Mouse (Mus musculus) limb, embryonic 14.5 days (tissue): ENCODE data around the gene Gpx4. TPM values are rescaled to one million over a fixed set of nuclear protein-coding genes. Genes with fewer than 3 reads are reported as not detected.

Experiments
- ATAC-seq: fragments of 200-750 bp; cut with Nextera tagmentation; 2 replicates; pipeline ENCODE4 v1.8.0; 2017; ENCODE audit warnings: low read depth, moderate number of reproducible peaks, moderate TSS enrichment; ENCODE audit not compliant: low FRiP score
- DNase-seq: peaks from one replicate; pipeline ENCODE4 v3.0.0-alpha.2; 2015; ENCODE audit warnings: low spot score
- H3K27ac ChIP-seq: fragments of 300-500 bp; sonication (generic); replicated peaks from 2 replicates; pipeline ENCODE4 v1.5.1; 2014; ENCODE audit warnings: low read depth, mild to moderate bottlenecking, low read length, moderate library complexity, mixed read lengths
- H3K27me3 ChIP-seq: fragments of 300-500 bp; sonication (generic); 2 replicates; pipeline ENCODE4 v1.6.1; 2014; ENCODE audit warnings: low read length, mixed read lengths; ENCODE audit not compliant: control insufficient read depth, insufficient read depth
- H3K36me3 ChIP-seq: fragments of 300-500 bp; sonication (generic); 2 replicates; pipeline ENCODE4 v1.6.1; 2014; ENCODE audit warnings: mild to moderate bottlenecking, low read length, moderate library complexity, mixed read lengths; ENCODE audit not compliant: control insufficient read depth, insufficient read depth
- H3K4me1 ChIP-seq: fragments of 300-500 bp; sonication (generic); 2 replicates; pipeline ENCODE4 v1.6.1; 2014; ENCODE audit warnings: antibody characterized with exemption, low read length, mixed read lengths; ENCODE audit not compliant: control insufficient read depth, insufficient read depth
- H3K4me2 ChIP-seq: fragments of 300-500 bp; sonication (generic); replicated peaks from 2 replicates; pipeline ENCODE4 v1.6.1; 2014; ENCODE audit warnings: low read depth, mild to moderate bottlenecking, low read length, moderate library complexity; ENCODE audit not compliant: severe bottlenecking
- H3K4me3 ChIP-seq: fragments of 300-500 bp; sonication (generic); replicated peaks from 2 replicates; pipeline ENCODE4 v1.5.1; 2014; ENCODE audit warnings: low read length
- H3K9ac ChIP-seq: fragments of 300-500 bp; sonication (generic); 2 replicates; pipeline ENCODE4 v1.6.1; 2014; ENCODE audit warnings: mild to moderate bottlenecking, low read depth, low read length, moderate library complexity; ENCODE audit not compliant: severe bottlenecking
- H3K9me3 ChIP-seq: fragments of 300-500 bp; sonication (generic); 2 replicates; pipeline ENCODE4 v1.6.1; 2016; ENCODE audit warnings: low read length; ENCODE audit not compliant: control insufficient read depth
- POLR2A ChIP-seq: fragments of 200-500 bp; IDR thresholded peaks from 2 replicates; pipeline ENCODE4 v1.8.0; 2012; ENCODE audit warnings: inconsistent platforms, mild to moderate bottlenecking, moderate library complexity, borderline replicate concordance; ENCODE audit not compliant: insufficient read depth, insufficient read length; ENCODE audit errors: extremely low read depth
- WGBS: fragments of 180-500 bp; shearing (Covaris S2); extraction: QIAGEN DNeasy Blood & Tissue Kit; methylation state at CpG from one replicate; pipeline ENCODE4 v1.1.7; 2014; 5-methylcytosine and 5-hydroxymethylcytosine counted together
- polyA plus RNA-seq, 2 experiments: library from polyadenylated mRNA; depleted of rRNA in 1 of 2; stranded (reverse) in 1 of 2; unstranded in 1 of 2; fragments of >200 nt; fragmentation: Nextera tagmentation in 1 of 2; extraction: Ambion mirVana in 1 of 2; gene quantifications; 2 replicates each; pipeline versions ENCODE4 v1.2.1 to v1.2.3; 2012 to 2014

The Gpx4 gene
- polyA plus RNA-seq, 2 experiments: 379 to 493 TPM

DNA sequence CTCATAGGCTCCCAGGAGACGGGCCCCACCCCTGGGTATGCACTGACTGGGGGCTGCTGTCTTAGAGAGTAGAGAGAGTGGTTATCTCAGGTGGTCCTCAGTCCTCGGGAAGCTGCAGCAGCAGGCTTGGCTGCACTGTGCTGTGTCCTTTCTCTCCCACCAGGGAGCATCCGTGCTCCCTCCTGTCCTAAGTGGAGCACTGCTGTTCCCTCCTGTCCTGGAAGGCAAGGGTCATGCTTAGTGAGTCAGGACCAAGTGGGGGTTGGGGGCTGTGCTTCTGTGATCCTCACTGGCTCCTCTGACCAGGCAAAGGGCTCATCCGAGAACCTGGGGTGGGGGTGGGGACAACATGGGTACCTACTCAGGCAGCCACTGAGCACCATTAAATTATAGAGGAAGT, 42.2 kb downstream of the Gpx4 start:
- Histone ChIP-seq H3K27ac (no peak overlapping the region), H3K9me3 (no peaks in the 10 kb centered on the region), H3K27me3 (no peaks in the 10 kb centered on the region), H3K4me1 (no peaks in the 10 kb centered on the region), H3K36me3 (peaks cover 10% of the 10 kb centered on the region), H3K4me2 (no peak overlapping the region), H3K4me3 (no peak overlapping the region), H3K9ac (no peak overlapping the region)
- TF ChIP-seq POLR2A: no peak
- DNase-seq (no peak), ATAC-seq (no peak)
- 46% methylated on average over 4 of the region's 4 CpGs for WGBS

DNA sequence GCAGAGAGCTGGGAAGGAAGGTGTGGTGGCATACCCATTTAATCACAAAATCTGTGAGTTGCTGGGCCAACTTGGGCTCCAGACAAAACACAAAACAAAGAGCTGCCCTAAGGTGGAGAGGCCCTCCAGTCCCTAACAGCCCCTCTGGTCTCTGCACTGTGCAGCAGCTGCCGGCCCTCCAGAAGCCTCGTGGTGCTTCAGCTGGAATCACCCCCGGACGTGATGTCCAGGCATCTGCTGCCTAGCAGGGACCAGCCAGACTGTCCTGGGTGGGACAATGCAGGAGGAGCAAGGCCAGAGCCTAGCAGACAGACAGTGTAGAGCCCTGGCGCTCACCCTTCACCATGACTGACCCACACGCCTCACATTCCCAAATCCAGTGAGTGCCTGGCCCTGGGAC, 44.6 kb downstream of the Gpx4 start:
- DNase-seq: no peak
- no peak for TF ChIP-seq POLR2A
- Histone ChIP-seq H3K27me3 (no peaks in the 10 kb centered on the region), H3K9ac (no peak overlapping the region), H3K4me1 (no peaks in the 10 kb centered on the region), H3K4me2 (no peak overlapping the region), H3K4me3 (no peak overlapping the region), H3K27ac (no peak overlapping the region), H3K36me3 (no peaks in the 10 kb centered on the region; the same call in 1 of the 2 replicates), H3K9me3 (no peaks in the 10 kb centered on the region)
- no peak for ATAC-seq
- 95% methylated on average over 6 of the region's 6 CpGs for WGBS

DNA sequence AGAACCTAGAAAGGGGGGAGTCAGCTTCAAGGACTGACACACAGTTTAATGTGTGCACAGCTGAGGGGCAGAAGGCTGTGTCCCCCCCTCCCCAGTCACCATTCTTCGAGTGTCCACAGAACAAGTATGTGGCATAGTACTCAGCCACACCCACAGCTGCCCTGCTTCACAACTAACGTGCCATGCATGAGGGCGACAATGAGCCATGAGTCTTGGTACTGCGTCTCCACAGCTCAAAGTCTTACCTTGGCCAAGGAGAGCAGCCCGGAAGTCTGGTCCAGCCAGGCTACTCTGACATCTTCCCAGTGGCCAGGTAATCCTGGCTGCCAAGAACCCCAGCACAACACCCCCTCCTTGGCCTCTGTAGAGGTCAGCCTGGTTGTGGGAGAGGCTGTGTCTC, 45.7 kb downstream of the Gpx4 start:
- ATAC-seq: no peak
- TF ChIP-seq POLR2A: no peak
- 83% methylated on average over 5 of the region's 5 CpGs for WGBS

DNA sequence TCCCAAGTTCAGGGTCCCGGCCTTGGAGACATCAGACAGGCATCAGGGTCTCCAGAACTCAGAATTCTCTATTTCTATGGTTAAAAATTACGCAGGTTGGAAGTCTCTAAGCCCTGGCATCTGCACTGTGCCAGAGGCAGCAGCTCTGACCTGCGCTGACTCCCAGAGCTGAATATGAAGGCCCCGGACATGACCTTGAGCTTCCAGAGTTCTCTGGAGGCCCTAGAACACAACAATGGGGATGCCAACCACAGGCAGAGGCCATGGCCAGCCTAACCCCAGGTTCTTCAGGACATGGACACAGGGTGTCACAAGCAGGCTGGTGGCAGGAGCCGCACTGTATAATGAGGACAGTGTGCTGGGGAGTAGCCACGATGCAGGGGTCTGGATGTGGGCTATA, 47.1 kb downstream of the Gpx4 start:
- no peak overlapping the region for H3K27ac ChIP-seq
- no peak overlapping the region for H3K9ac ChIP-seq
- no peak overlapping the region for H3K4me2 ChIP-seq
- no peak for DNase-seq
- H3K36me3 ChIP-seq: no peaks in the 10 kb centered on the region; the same call in 1 of the 2 replicates
- H3K9me3 ChIP-seq: no peaks in the 10 kb centered on the region
- no peak for ATAC-seq
- H3K27me3 ChIP-seq: no peaks in the 10 kb centered on the region
- no peak overlapping the region for H3K4me3 ChIP-seq
- TF ChIP-seq POLR2A: no peak
- 90% methylated on average over 6 of the region's 6 CpGs for WGBS
- peaks cover 9% of the 10 kb centered on the region for H3K4me1 ChIP-seq

More for the DNA sequence above, 45.7 kb downstream of the Gpx4 start:
- Histone ChIP-seq H3K27me3 (no peaks in the 10 kb centered on the region), H3K36me3 (no peaks in the 10 kb centered on the region; the same call in 1 of the 2 replicates), H3K9me3 (no peaks in the 10 kb centered on the region), H3K27ac (no peak overlapping the region), H3K9ac (no peak overlapping the region), H3K4me1 (peaks cover 6% of the 10 kb centered on the region), H3K4me3 (no peak overlapping the region), H3K4me2 (no peak overlapping the region)
- DNase-seq: no peak

DNA sequence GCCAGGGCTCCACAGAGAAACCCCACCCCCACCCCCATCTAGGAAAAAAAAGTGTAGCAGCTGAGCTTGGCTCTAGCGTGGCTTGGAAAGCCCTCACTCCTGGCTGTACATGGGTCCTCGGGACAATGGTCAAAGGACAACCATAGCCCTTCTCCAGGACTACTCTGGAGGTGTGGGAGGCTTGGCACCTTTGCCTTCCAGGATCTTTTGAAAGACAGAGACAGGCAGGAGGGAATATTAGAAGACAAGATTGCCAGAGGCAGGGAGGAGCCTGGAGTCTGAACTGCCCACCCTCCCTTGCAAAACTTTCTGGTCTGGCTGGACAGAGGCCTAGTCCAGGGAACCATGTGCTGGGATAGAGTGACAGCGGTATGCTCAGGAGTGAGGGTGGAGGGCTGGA, 47.7 kb downstream of the Gpx4 start:
- Histone ChIP-seq H3K4me3 (no peak overlapping the region), H3K36me3 (no peaks in the 10 kb centered on the region; the same call in 1 of the 2 replicates), H3K4me1 (peaks cover 9% of the 10 kb centered on the region), H3K4me2 (no peak overlapping the region), H3K9ac (no peak overlapping the region), H3K27ac (no peak overlapping the region), H3K9me3 (no peaks in the 10 kb centered on the region), H3K27me3 (no peaks in the 10 kb centered on the region)
- TF ChIP-seq POLR2A: no peak
- DNase-seq: no peak
- no peak for ATAC-seq
- WGBS: 70% methylated on average over 3 of the region's 3 CpGs

DNA sequence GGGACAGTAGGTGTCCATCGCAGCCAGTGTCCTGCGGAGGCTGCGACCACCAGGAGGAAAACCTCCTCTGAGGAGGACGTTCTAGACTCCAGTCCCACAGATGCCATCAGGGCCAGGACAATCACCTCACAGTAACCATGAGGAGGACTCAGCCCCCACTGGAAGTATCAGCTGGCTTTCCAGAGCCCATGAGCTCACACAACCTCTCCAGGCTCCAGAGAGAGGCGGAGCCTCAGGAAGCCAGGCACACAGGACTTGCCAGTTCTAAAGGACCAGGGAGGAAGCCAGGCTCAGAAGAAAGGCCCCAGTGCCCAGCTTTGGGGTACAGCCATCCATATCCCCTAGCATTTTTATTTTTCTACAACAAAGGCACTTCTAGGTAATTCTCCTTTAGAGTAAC, 48.6 kb downstream of the Gpx4 start:
- 82% methylated on average over 5 of the region's 5 CpGs for whole genome bisulfite sequencing
- H3K9ac ChIP-seq: no peak overlapping the region

More for the DNA sequence above, 48.6 kb downstream of the Gpx4 start:
- H3K27me3 ChIP-seq: no peaks in the 10 kb centered on the region
- H3K36me3 ChIP-seq: peaks cover 3% of the 10 kb centered on the region
- peaks cover 9% of the 10 kb centered on the region for H3K4me1 ChIP-seq
- no peaks in the 10 kb centered on the region for H3K9me3 ChIP-seq
- TF ChIP-seq POLR2A: no peak
- no peak overlapping the region for H3K27ac ChIP-seq
- ATAC-seq (no peak), DNase-seq (no peak)
- H3K4me3 ChIP-seq: no peak overlapping the region
- H3K4me2 ChIP-seq: no peak overlapping the region
